Mouse (Mus musculus): Measurements from ENCODE around the gene 4933424G06Rik. TPM values are rescaled to one million over a fixed set of nuclear protein-coding genes. Genes with fewer than 3 reads are reported as not detected.

4933424G06Rik gene
- total and polyA plus RNA-seq, 3 experiments, result not detected

- TF ChIP-seq POLR2AphosphoS5 (IDR thresholded peaks at IDR 0.05; ENCODE audit: borderline replicate concordance, low read depth, low read length) (no peak), MYB (IDR thresholded peaks at IDR 0.05; ENCODE audit: low read depth, low read length) (no peak), SMC3 (IDR thresholded peaks at IDR 0.05; ENCODE audit: low read depth, low read length) (peak; percentile 94), BHLHE40 (IDR thresholded peaks at IDR 0.05; ENCODE audit: borderline replicate concordance, low read depth, low read length) (no peak), CHD2 (IDR thresholded peaks at IDR 0.05; ENCODE audit: low read length) (no peak), TAL1 (IDR thresholded peaks at IDR 0.05; ENCODE audit: low read length) (no peak)
These were observed 74.6 kb downstream of the 4933424G06Rik start (continued) for GRCm38 (mm10) chr1:36784365-36785134.

DNA sequence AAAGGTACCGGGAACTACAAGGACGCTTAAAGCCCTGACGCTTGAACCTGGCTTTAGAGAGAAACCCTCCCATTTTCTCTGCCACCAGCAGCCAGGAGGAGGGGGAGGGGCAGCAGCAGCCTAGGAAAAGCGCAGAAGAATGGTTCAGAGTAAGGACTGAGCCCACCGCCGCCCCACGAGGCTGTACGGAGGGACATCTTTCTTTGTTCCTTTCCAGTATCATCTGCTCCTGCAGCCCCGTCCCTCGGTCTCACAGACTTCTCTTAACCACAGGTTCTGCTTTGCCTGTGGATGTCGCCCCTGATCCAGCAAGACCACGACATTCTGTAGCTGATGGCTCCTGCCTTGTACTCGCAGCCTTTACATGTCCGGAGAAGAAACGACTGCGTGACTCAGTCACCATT, 75.3 kb downstream of the 4933424G06Rik start:
- no peak for TF ChIP-seq GABPA (IDR thresholded peaks at IDR 0.05; ENCODE audit: low read depth, low read length)
- Histone ChIP-seq H3K27me3 (ENCODE audit: control insufficient read depth in 1 of 2, insufficient read depth in 2 of 2, low read length in 2 of 2) (no peaks in the 10 kb centered on the region), H3K36me3 (ENCODE audit: control insufficient read depth in 1 of 2, insufficient read depth in 2 of 2, low read length in 2 of 2) (no peaks in the 10 kb centered on the region), H3K4me1 (ENCODE audit: control insufficient read depth in 1 of 2, insufficient read depth in 2 of 2, low read length in 2 of 2) (peaks cover 0 to 5% of the 10 kb centered on the region in 2 experiments; a peak in 1 of 4 replicates), H3K9ac (ENCODE audit: control insufficient read depth, low read depth, low read length, poor library complexity, severe bottlenecking) (no peak overlapping the region), H3K79me2 (ENCODE audit: control insufficient read depth, insufficient read depth, low read length, poor library complexity) (no peaks in the 10 kb centered on the region), H3K4me3 (ENCODE audit: control insufficient read depth in 1 of 2, insufficient read depth in 1 of 2, low read depth in 2 of 2, low read length in 2 of 2) (no peak overlapping the region), H3K27ac (ENCODE audit: control insufficient read depth, low read depth, low read length) (no peak overlapping the region), H3K9me3 (replicated peaks; ENCODE audit: insufficient read depth, low read length) (no peaks in the 10 kb centered on the region)
- no peak for DNase-seq (ENCODE audit: low read depth, low spot score)

DNA sequence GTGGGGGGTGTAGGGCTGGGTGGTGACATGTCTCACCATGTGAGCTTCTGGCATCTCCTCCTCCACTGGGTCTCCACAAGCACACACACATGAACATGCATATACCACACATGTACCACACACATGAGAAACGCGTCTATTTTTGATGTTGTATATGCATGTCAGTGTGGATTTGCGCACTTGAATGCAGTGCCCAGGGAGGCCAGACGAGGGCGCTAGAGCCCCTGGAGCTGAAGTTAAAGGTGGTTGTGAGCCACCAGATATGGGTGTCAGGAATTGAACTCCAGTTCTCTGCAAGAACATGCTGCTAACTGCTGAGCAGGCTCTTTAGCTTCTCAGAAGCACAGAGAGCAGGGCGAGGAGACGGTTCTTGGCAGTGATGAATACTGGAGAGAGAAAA, 76.4 kb downstream of the 4933424G06Rik start:
- no peaks in the 10 kb centered on the region for H3K79me2 ChIP-seq (ENCODE audit: control insufficient read depth, insufficient read depth, low read length, poor library complexity)
- H3K9me3 ChIP-seq (replicated peaks; ENCODE audit: insufficient read depth, low read length), result no peaks in the 10 kb centered on the region
- H3K4me1 ChIP-seq (ENCODE audit: control insufficient read depth in 1 of 2, insufficient read depth in 2 of 2, low read length in 2 of 2), result peaks cover 0 to 5% of the 10 kb centered on the region in 2 experiments; a peak in 1 of 4 replicates
- H3K27me3 ChIP-seq (ENCODE audit: control insufficient read depth in 1 of 2, insufficient read depth in 2 of 2, low read length in 2 of 2), result no peaks in the 10 kb centered on the region
- H3K9ac ChIP-seq (ENCODE audit: control insufficient read depth, low read depth, low read length, poor library complexity, severe bottlenecking), result no peak overlapping the region
- no peaks in the 10 kb centered on the region for H3K36me3 ChIP-seq (ENCODE audit: control insufficient read depth in 1 of 2, insufficient read depth in 2 of 2, low read length in 2 of 2)
- no peak overlapping the region for H3K27ac ChIP-seq (ENCODE audit: control insufficient read depth, low read depth, low read length)
- DNase-seq (ENCODE audit: low read depth, low spot score), result peak; percentile 46
- no peak overlapping the region for H3K4me3 ChIP-seq (ENCODE audit: control insufficient read depth in 1 of 2, insufficient read depth in 1 of 2, low read depth in 2 of 2, low read length in 2 of 2)
- TF ChIP-seq TBP (IDR thresholded peaks at IDR 0.05; ENCODE audit: low read depth, low read length) (no peak), RAD21 (IDR thresholded peaks at IDR 0.05; ENCODE audit: low read depth, low read length) (peak; percentile 56), CHD1 (IDR thresholded peaks at IDR 0.05; ENCODE audit: low read depth, low read length) (no peak), ZC3H11A (IDR thresholded peaks at IDR 0.05; ENCODE audit: low read depth, low read length) (peak; percentile 50), ZKSCAN1 (IDR thresholded peaks at IDR 0.05; ENCODE audit: low read depth, low read length) (no peak), MAX (IDR thresholded peaks at IDR 0.05; ENCODE audit: low read length) (no peak), MYB (IDR thresholded peaks at IDR 0.05; ENCODE audit: low read depth, low read length) (no peak), CTCF (IDR thresholded peaks at IDR 0.05 in 2 of 3, conservative IDR thresholded peaks at IDR 0.05 in 1 of 3; ENCODE audit: control insufficient read depth in 1 of 3, insufficient read depth in 1 of 3, low read depth in 2 of 3, low read length in 3 of 3, poor library complexity in 1 of 3, severe bottlenecking in 1 of 3) (peak; percentile 62 to 88 (median 67)), E2F4 (IDR thresholded peaks at IDR 0.05; ENCODE audit: borderline replicate concordance, low read depth, low read length) (no peak), MXI1 (IDR thresholded peaks at IDR 0.05; ENCODE audit: low read depth, low read length) (no peak), ZNF384 (IDR thresholded peaks at IDR 0.05; ENCODE audit: low read depth, low read length) (no peak), POLR2AphosphoS5 (IDR thresholded peaks at IDR 0.05; ENCODE audit: borderline replicate concordance, low read depth, low read length) (no peak), RCOR1 (IDR thresholded peaks at IDR 0.05; ENCODE audit: low read depth, low read length) (no peak), ELF1 (IDR thresholded peaks at IDR 0.05; ENCODE audit: low read depth, low read length) (no peak), ETS1 (IDR thresholded peaks at IDR 0.05; ENCODE audit: low read depth, low read length) (no peak), MEF2A (IDR thresholded peaks at IDR 0.05; ENCODE audit: extremely low read depth, insufficient replicate concordance, low read depth, low read length, poor library complexity, severe bottlenecking) (no peak), CHD2 (IDR thresholded peaks at IDR 0.05; ENCODE audit: low read length) (no peak), TAL1 (IDR thresholded peaks at IDR 0.05; ENCODE audit: low read length) (no peak), MYC (IDR thresholded peaks at IDR 0.05; ENCODE audit: low read depth, low read length) (no peak), NRF1 (IDR thresholded peaks at IDR 0.05; ENCODE audit: insufficient read depth, low read depth, low read length, poor library complexity, severe bottlenecking) (no peak), POLR2AphosphoS2 (IDR thresholded peaks at IDR 0.05; ENCODE audit: low read length) (no peak), HCFC1 (IDR thresholded peaks at IDR 0.05; ENCODE audit: low read depth, low read length) (no peak), SMC3 (IDR thresholded peaks at IDR 0.05; ENCODE audit: low read depth, low read length) (peak; percentile 62), ZMIZ1 (IDR thresholded peaks at IDR 0.05; ENCODE audit: low read depth, low read length) (no peak), POLR2A (IDR thresholded peaks at IDR 0.05; ENCODE audit: control insufficient read depth in 1 of 2, insufficient read depth in 1 of 2, low read depth in 1 of 2, low read length in 2 of 2, poor library complexity in 1 of 2) (no peak), KAT2A (conservative IDR thresholded peaks at IDR 0.05; ENCODE audit: low read depth, low read length) (no peak)
